Mouse (Mus musculus): ENCODE data around the gene Myo16. TPM values are rescaled to one million over a fixed set of nuclear protein-coding genes. Genes with fewer than 3 reads are reported as not detected.
A peak's percentile ranks its signal among the peaks of the same experiment; 100 is the strongest.

Gene Myo16
- polyA plus RNA-seq, 1 experiment from 2014 or later: 0.34 TPM

DNA sequence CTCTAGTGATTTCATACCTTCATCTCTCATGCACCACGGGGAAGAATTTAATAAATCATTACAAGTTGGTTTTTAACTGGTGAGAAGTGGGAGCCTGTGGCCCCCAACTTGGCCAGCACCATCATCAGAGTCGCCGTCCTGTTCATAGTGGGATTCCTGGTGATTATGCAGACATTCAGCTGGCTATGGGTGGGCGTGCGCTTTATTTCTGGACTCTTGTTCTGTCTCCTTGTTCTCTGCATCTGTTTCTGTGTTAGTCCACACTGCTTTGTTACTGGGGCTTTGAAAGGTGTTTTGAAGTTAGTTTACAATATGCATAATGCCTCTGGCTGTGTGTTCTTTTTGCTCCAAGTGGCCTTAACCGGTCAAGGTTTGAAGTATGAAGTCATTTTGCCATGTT lies 439.2 kb downstream of the Myo16 start:
- 88% methylated on average over 6 of the region's 6 CpGs for WGBS
- no peak overlapping the region for H3K9ac ChIP-seq (ENCODE audit: low read length)
- H3K4me3 ChIP-seq (ENCODE audit: low read length): no peak overlapping the region
- H3K4me1 ChIP-seq (ENCODE audit: control insufficient read depth, insufficient read depth, low read length): peaks cover 4% of the 10 kb centered on the region; the same call in 1 of the 2 replicates
- H3K9me3 ChIP-seq (replicated peaks; ENCODE audit: control insufficient read depth, low read length): no peaks in the 10 kb centered on the region
- H3K27me3 ChIP-seq (ENCODE audit: control insufficient read depth, insufficient read depth, low read length): no peaks in the 10 kb centered on the region
- H3K27ac ChIP-seq (ENCODE audit: low read length): no peak overlapping the region
- H3K4me2 ChIP-seq (ENCODE audit: low read depth, low read length): no peak overlapping the region
- ATAC-seq (replicated peaks; ENCODE audit: extremely low read depth, insufficient read depth, low FRiP score): no peak
- no peaks in the 10 kb centered on the region for H3K36me3 ChIP-seq (ENCODE audit: control insufficient read depth, insufficient read depth)

DNA sequence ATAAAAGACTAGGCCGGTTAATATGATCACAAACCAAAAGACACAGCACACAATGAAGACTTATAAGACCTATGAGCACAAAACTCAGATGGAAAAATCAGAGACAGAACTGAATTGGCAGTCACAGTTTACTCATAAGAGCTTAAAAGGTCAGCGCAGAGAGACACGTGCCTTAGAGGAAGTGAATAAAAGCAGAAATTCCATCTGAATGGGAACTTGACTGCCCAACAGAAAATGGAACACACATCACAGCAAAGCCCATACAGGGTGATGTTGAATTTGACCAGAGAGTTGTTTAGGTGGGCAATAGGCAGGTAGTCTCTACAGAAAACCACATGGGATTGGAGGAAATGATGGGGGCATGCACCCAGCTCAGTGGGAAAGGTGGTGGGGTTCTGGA lies 442.6 kb downstream of the Myo16 start:
- Histone ChIP-seq H3K4me2 (ENCODE audit: low read depth, low read length) (no peak overlapping the region), H3K4me3 (ENCODE audit: low read length) (no peak overlapping the region), H3K9ac (ENCODE audit: low read length) (no peak overlapping the region), H3K27ac (ENCODE audit: low read length) (no peak overlapping the region), H3K36me3 (ENCODE audit: control insufficient read depth, insufficient read depth) (no peaks in the 10 kb centered on the region), H3K4me1 (ENCODE audit: control insufficient read depth, insufficient read depth, low read length) (no peaks in the 10 kb centered on the region; the same call in 1 of the 2 replicates), H3K9me3 (replicated peaks; ENCODE audit: control insufficient read depth, low read length) (no peaks in the 10 kb centered on the region), H3K27me3 (ENCODE audit: control insufficient read depth, insufficient read depth, low read length) (no peaks in the 10 kb centered on the region)
- WGBS: 90% methylated on average over 3 of the region's 3 CpGs
- no peak for ATAC-seq (replicated peaks; ENCODE audit: extremely low read depth, insufficient read depth, low FRiP score)

DNA sequence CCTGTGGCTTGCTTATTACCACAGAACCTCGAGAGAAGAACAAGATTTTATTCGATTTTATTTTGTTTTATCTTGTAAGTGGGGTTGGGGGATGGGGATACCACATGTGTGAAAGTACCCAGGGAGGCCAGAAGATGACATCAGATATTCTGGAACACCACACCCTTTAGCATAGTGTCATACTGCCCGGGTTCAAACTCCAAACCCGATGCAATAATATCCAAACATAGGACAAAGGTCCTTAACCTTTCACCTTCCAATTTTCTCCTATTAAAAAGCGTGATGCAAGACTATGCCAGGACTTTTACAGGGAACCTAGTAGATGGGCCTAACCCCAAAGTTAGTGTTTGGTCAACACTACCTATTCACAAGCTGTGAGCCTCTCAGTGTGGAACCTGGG lies 443.9 kb downstream of the Myo16 start:
- Histone ChIP-seq H3K27ac (ENCODE audit: low read length) (no peak overlapping the region), H3K36me3 (ENCODE audit: control insufficient read depth, insufficient read depth) (no peaks in the 10 kb centered on the region), H3K9ac (ENCODE audit: low read length) (no peak overlapping the region), H3K4me1 (ENCODE audit: control insufficient read depth, insufficient read depth, low read length) (no peaks in the 10 kb centered on the region; the same call in 1 of the 2 replicates), H3K9me3 (replicated peaks; ENCODE audit: control insufficient read depth, low read length) (no peaks in the 10 kb centered on the region), H3K27me3 (ENCODE audit: control insufficient read depth, insufficient read depth, low read length) (no peaks in the 10 kb centered on the region), H3K4me3 (ENCODE audit: low read length) (no peak overlapping the region), H3K4me2 (ENCODE audit: low read depth, low read length) (no peak overlapping the region)
- no peak for ATAC-seq (replicated peaks; ENCODE audit: extremely low read depth, insufficient read depth, low FRiP score)
- WGBS: 82% methylated on average over 5 of the region's 5 CpGs

DNA sequence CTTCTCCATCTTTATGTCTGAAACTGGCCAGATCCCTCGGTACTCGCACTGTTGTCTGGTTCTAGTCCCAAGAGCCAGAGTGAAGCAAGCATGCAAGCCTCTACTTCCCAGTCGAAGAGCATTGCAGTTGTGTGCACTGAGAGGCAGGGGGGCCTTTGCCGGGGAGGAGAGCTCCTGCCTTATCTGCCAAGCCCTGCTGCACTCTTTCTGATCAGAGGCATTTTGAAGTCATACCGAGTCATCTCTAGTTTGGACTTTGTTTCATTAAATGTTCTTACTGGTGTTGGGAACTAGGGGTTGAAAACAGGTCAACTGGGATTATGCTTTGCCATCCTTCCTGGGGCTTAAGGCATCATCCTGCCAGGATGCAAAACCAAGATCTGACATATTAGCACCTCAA lies 445.2 kb downstream of the Myo16 start:
- WGBS: 51% methylated on average over 5 of the region's 5 CpGs
- Histone ChIP-seq H3K36me3 (ENCODE audit: control insufficient read depth, insufficient read depth) (no peaks in the 10 kb centered on the region), H3K4me2 (ENCODE audit: low read depth, low read length) (no peak overlapping the region), H3K27me3 (ENCODE audit: control insufficient read depth, insufficient read depth, low read length) (no peaks in the 10 kb centered on the region), H3K4me3 (ENCODE audit: low read length) (no peak overlapping the region), H3K9ac (ENCODE audit: low read length) (no peak overlapping the region), H3K27ac (ENCODE audit: low read length) (no peak overlapping the region), H3K4me1 (ENCODE audit: control insufficient read depth, insufficient read depth, low read length) (no peaks in the 10 kb centered on the region; the same call in 1 of the 2 replicates), H3K9me3 (replicated peaks; ENCODE audit: control insufficient read depth, low read length) (no peaks in the 10 kb centered on the region)
- no peak for ATAC-seq (replicated peaks; ENCODE audit: extremely low read depth, insufficient read depth, low FRiP score)

DNA sequence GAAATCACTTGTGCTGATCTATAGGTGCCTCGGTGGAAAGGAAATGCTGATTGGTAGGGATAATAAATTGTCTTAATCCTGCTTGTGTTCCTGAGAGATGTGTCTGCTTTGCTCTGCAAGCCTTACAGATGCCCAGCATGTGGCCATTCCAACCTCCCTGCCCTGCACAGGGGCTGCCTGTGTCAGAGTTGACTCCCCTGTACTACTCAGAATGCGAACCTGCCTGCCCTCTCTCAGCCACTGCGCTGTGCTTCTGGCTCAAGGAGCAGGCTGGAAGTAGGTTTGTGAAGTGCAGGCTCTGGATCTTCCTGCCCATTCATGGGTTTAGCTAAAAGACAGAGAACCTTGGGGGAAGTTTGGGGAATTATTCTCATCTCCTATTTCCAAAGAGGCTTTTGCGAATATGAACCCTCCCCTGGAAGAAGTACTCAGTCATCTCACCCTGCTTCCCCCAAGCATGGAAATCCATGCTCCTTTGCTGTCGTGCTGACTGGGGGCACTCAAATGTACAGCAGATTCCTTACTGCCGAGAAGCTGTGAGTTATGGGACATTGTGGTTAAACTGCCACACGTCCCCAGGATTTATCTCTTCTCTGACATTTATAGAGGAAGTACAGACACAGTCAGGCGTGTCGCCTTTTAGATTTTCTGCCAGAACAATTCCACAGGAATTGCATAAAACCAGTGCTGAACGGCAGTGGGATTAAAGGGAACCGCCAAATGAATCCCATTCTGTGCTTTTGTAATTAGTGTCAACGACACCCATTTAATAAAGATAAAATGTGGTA lies 452.5 kb downstream of the Myo16 start:
- no peak for ATAC-seq (replicated peaks; ENCODE audit: extremely low read depth, insufficient read depth, low FRiP score)
- H3K27me3 ChIP-seq (ENCODE audit: control insufficient read depth, insufficient read depth, low read length): no peaks in the 10 kb centered on the region
- H3K36me3 ChIP-seq (ENCODE audit: control insufficient read depth, insufficient read depth): no peaks in the 10 kb centered on the region
- 37% methylated on average over 12 of the region's 12 CpGs for WGBS
- no peak overlapping the region for H3K9ac ChIP-seq (ENCODE audit: low read length)
- H3K27ac ChIP-seq (ENCODE audit: low read length): no peak overlapping the region
- peaks cover 9% of the 10 kb centered on the region; the same call in 1 of the 2 replicates for H3K4me1 ChIP-seq (ENCODE audit: control insufficient read depth, insufficient read depth, low read length)
- peak overlapping the region; percentile 4; the same call in 1 of the 2 replicates for H3K4me2 ChIP-seq (ENCODE audit: low read depth, low read length)
- H3K4me3 ChIP-seq (ENCODE audit: low read length): no peak overlapping the region
- H3K9me3 ChIP-seq (replicated peaks; ENCODE audit: control insufficient read depth, low read length): no peaks in the 10 kb centered on the region

DNA sequence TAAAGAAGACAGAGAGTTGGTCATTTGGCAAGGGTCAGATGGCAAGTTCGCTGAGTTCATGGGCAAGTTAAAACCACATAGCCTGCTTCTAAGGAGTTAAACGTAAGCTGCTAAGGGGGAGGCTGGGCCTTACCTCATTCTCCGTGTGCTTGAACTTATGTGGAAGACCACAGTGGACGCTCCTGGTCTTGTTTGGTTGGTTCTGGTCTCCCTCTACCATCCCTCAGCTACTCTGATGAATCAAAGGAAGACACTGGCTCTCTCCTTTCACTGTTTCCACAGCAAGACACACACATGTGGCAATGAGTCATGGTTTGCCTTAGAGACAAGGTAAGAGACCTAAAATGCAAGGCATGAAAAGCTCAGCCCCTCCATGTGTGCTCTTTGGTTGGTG lies 453.1 kb downstream of the Myo16 start:
- 60% methylated on average over 4 of the region's 4 CpGs for WGBS
- Histone ChIP-seq H3K27ac (ENCODE audit: low read length) (no peak overlapping the region), H3K4me3 (ENCODE audit: low read length) (no peak overlapping the region), H3K4me1 (ENCODE audit: control insufficient read depth, insufficient read depth, low read length) (peaks cover 9% of the 10 kb centered on the region; the same call in 1 of the 2 replicates), H3K9me3 (replicated peaks; ENCODE audit: control insufficient read depth, low read length) (no peaks in the 10 kb centered on the region), H3K9ac (ENCODE audit: low read length) (no peak overlapping the region), H3K27me3 (ENCODE audit: control insufficient read depth, insufficient read depth, low read length) (no peaks in the 10 kb centered on the region), H3K4me2 (ENCODE audit: low read depth, low read length) (no peak overlapping the region; the same call in 1 of the 2 replicates), H3K36me3 (ENCODE audit: control insufficient read depth, insufficient read depth) (no peaks in the 10 kb centered on the region)
- no peak for ATAC-seq (replicated peaks; ENCODE audit: extremely low read depth, insufficient read depth, low FRiP score)

DNA sequence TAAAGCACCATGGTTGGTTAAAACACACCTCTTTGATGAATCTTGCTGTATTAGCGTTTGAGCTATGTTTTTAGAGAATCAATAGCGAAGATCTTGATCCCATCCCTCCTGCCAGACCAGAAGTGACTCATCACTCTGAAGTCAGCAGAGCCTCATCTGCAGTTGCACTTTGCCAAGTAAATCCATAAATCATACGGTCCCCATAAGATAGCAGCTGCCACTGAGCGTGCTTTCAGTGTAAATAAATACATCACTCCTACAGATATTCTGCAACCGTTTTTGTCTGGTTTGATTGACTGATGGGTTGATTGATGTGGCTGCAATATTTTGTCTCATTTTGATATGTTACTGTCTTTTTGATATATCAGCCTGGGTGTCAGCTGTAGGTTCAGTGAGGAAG lies 457.9 kb downstream of the Myo16 start:
- H3K4me3 ChIP-seq (ENCODE audit: low read length): no peak overlapping the region
- no peak overlapping the region for H3K4me2 ChIP-seq (ENCODE audit: low read depth, low read length)
- peaks cover 4% of the 10 kb centered on the region; the same call in 1 of the 2 replicates for H3K4me1 ChIP-seq (ENCODE audit: control insufficient read depth, insufficient read depth, low read length)
- WGBS: 74% methylated on average over 5 of the region's 5 CpGs
- no peaks in the 10 kb centered on the region for H3K36me3 ChIP-seq (ENCODE audit: control insufficient read depth, insufficient read depth)
- no peak for ATAC-seq (replicated peaks; ENCODE audit: extremely low read depth, insufficient read depth, low FRiP score)
- no peaks in the 10 kb centered on the region for H3K9me3 ChIP-seq (replicated peaks; ENCODE audit: control insufficient read depth, low read length)
- H3K27ac ChIP-seq (ENCODE audit: low read length): no peak overlapping the region
- no peaks in the 10 kb centered on the region; the same call in 1 of the 2 replicates for H3K27me3 ChIP-seq (ENCODE audit: control insufficient read depth, insufficient read depth, low read length)
- H3K9ac ChIP-seq (ENCODE audit: low read length): no peak overlapping the region

DNA sequence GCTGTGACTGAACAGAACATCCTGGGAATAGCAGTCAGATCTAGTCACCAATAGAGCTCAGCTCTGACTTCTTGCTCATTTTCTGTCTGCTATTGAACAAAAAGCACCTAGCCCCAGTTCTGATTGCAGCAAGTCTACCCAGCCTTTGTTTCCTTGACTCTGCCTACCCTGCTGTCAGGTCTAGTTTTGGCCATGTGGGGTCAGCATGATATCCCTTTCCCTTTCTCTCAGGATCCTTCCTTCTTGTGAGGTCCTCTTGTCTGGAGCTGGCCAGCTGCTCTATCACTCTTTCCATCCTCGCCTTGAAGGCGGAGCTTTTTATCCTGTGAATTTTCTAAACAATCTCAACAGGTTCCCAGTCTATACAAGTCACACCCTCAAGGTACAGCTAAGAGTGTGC lies 459.7 kb downstream of the Myo16 start:
- Histone ChIP-seq H3K9ac (ENCODE audit: low read length) (no peak overlapping the region), H3K4me3 (ENCODE audit: low read length) (no peak overlapping the region), H3K27me3 (ENCODE audit: control insufficient read depth, insufficient read depth, low read length) (no peaks in the 10 kb centered on the region; the same call in 1 of the 2 replicates), H3K4me1 (ENCODE audit: control insufficient read depth, insufficient read depth, low read length) (no peaks in the 10 kb centered on the region), H3K9me3 (replicated peaks; ENCODE audit: control insufficient read depth, low read length) (no peaks in the 10 kb centered on the region), H3K4me2 (ENCODE audit: low read depth, low read length) (no peak overlapping the region), H3K27ac (ENCODE audit: low read length) (no peak overlapping the region), H3K36me3 (ENCODE audit: control insufficient read depth, insufficient read depth) (no peaks in the 10 kb centered on the region)
- WGBS: 49% methylated on average over 2 of the region's 2 CpGs
- ATAC-seq (replicated peaks; ENCODE audit: extremely low read depth, insufficient read depth, low FRiP score): no peak

DNA sequence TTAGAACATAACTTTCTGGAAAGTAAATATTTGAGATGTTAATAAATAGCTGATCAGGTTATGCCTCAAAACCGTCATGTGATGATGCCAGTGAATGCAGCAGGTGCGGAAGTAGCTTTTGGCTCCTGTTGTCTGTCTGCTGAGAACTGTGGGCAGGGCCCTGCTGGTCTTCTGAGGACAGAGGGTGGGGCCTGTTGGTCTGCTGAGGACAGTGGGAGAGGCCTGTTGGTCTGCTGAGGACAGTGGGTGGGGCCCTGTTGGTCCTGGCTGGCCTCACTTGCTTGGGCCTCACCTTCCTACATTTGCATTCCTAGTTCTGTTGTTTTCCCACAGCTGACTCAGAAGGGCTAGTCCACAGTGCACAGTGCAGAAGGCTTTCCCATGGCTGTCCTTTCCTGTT lies 466.0 kb downstream of the Myo16 start:
- no peaks in the 10 kb centered on the region for H3K4me1 ChIP-seq (ENCODE audit: control insufficient read depth, insufficient read depth, low read length)
- 88% methylated on average over 2 of the region's 2 CpGs for WGBS
- no peak for ATAC-seq (replicated peaks; ENCODE audit: extremely low read depth, insufficient read depth, low FRiP score)
- H3K4me3 ChIP-seq (ENCODE audit: low read length): no peak overlapping the region
- no peak overlapping the region for H3K9ac ChIP-seq (ENCODE audit: low read length)
- no peaks in the 10 kb centered on the region; the same call in 1 of the 2 replicates for H3K9me3 ChIP-seq (replicated peaks; ENCODE audit: control insufficient read depth, low read length)
- no peak overlapping the region for H3K27ac ChIP-seq (ENCODE audit: low read length)
- no peak overlapping the region for H3K4me2 ChIP-seq (ENCODE audit: low read depth, low read length)
- H3K36me3 ChIP-seq (ENCODE audit: control insufficient read depth, insufficient read depth): no peaks in the 10 kb centered on the region
- H3K27me3 ChIP-seq (ENCODE audit: control insufficient read depth, insufficient read depth, low read length): no peaks in the 10 kb centered on the region

Measured in heart, embryonic 16.5 days (tissue).